Mouse (Mus musculus) neural tube, embryonic 12.5 days (tissue): ENCODE data around the gene Scnn1a. TPM values are rescaled to one million over a fixed set of nuclear protein-coding genes. Genes with fewer than 3 reads are reported as not detected.

Experiments
- ATAC-seq: fragments of 200-750 bp; cut with Nextera tagmentation; 2 replicates; pipeline ENCODE4 v1.8.0; 2017; ENCODE audit warnings: low read depth, mild to moderate bottlenecking, moderate TSS enrichment, moderate library complexity; ENCODE audit not compliant: low FRiP score
- H3K27ac ChIP-seq: fragments of 300-500 bp; sonication (generic); 2 replicates; pipeline ENCODE4 v1.5.1; 2016
- H3K27me3 ChIP-seq: fragments of 300-500 bp; sonication (generic); replicated peaks from 2 replicates; pipeline ENCODE4 v1.6.1; 2016; ENCODE audit warnings: mild to moderate bottlenecking
- H3K36me3 ChIP-seq: fragments of 300-500 bp; sonication (generic); 2 replicates; pipeline ENCODE4 v1.6.1; 2016; ENCODE audit warnings: mild to moderate bottlenecking
- H3K4me1 ChIP-seq: fragments of 300-500 bp; sonication (generic); 2 replicates; pipeline ENCODE4 v1.6.1; 2016
- H3K4me2 ChIP-seq: fragments of 300-500 bp; sonication (generic); replicated peaks from 2 replicates; pipeline ENCODE4 v1.6.1; 2016; ENCODE audit warnings: mild to moderate bottlenecking
- H3K4me3 ChIP-seq: fragments of 300-500 bp; sonication (generic); 2 replicates; pipeline ENCODE4 v1.5.1; 2016
- H3K9ac ChIP-seq: fragments of 300-500 bp; sonication (generic); 2 replicates; pipeline ENCODE4 v1.6.1; 2016; ENCODE audit warnings: mild to moderate bottlenecking
- H3K9me3 ChIP-seq: fragments of 300-500 bp; sonication (generic); 2 replicates; pipeline ENCODE4 v1.6.1; 2016; ENCODE audit warnings: mild to moderate bottlenecking
- WGBS: fragments of 180-500 bp; shearing (Covaris S2); methylation state at CpG from one replicate; pipeline ENCODE4 v1.1.7; 2016; 5-methylcytosine and 5-hydroxymethylcytosine counted together
- polyA plus RNA-seq: library from polyadenylated mRNA; unstranded; fragments of >200 nt; fragmentation: Nextera tagmentation; extraction: Ambion mirVana; gene quantifications from 2 replicates; pipeline ENCODE4 v1.2.1, GENCODE M21; 2016

The Scnn1a gene
- polyA plus RNA-seq, 1 experiment from 2014 or later: 0.13 TPM

DNA sequence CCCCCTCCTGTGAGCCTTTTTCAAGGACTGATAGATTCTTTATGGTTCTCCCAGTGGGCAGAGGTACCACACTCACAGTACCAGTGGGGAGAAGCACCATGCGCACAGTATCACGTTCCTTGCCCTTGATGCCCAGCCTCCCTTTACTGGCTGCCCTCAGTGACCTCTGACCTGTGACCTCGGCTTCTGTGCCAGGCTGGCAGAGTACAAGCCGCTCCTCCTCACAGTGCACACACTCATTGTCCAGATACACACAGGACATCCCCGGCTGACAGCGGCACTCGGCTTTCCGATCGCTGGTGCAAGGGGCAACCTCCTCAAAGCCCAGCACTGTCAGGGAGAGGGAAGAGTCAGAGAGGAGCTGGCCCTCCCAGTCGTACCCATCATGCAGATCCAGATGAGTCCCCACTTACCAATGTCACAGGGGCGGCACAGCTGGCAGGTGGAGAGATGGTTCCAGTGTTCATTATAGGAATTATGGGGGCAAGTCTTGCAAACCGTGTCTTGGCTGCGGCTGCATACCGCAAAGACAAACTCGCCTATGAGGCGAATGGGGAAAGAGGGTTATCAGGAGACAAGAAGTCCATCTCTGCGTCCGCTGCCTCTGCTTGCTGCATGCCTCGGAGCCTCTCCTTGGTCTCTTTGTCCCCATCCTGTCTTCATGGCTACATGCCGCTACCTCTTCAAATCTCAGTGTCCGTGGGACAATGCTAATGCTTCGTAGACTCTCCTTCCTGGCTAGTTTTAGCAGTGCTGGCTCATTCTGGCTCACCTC is 7.7 kb upstream of the Scnn1a start:
- Histone ChIP-seq H3K9me3 (no peaks in the 10 kb centered on the region), H3K27me3 (peaks cover 3% of the 10 kb centered on the region; the same call in 1 of the 2 replicates), H3K36me3 (no peaks in the 10 kb centered on the region), H3K9ac (peak overlapping the region; percentile 73; the same call in 1 of the 2 replicates), H3K4me2 (peak overlapping the region; percentile 75), H3K4me1 (peaks cover 22% of the 10 kb centered on the region), H3K27ac (no peak overlapping the region), H3K4me3 (peak overlapping the region; percentile 41)
- WGBS: 72% methylated on average over 22 of the region's 22 CpGs
- ATAC-seq: 0 out of 2 replicates have a peak, but pooled peaks have one; percentile 7

DNA sequence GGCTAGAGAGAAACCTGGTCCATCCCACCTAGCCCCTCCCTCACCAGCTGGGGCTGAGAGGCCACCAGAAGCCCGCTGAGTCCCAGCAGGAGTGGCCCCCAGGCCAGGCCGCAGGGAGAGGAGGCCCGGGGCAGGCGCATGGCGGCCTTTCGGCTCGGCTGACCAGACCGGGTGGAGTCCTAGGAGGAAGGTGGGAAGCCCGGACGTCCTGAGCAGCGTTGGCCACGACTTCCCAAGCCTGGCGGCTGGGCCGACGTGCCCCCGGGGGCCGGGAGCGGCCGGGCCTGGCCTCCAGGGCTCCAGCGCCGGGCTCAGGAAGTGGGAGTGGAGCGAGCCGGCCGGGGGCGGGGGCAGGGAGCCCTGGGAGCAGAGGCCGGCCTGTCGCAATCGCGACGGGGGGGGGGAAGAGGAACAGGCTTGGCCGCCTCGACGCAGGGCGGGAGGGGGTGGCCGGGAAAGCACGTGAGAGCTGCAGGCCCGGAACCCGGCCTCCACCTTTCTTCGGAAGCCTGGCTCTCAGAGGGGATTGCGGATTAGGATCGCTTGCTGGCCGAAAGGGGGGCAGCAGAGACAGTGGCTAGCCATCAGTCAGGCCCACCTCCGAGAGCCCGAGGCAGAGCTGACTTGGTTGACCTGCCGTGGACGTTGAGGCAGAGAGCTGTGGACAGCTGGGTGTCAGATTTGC is 6.8 kb upstream of the Scnn1a start, which contains the start of gene Ltbr:
Gene Ltbr, minus strand, starts transcription at position 340 of the 685 bp plus-strand sequence.
- Histone ChIP-seq H3K9me3 (no peaks in the 10 kb centered on the region), H3K4me2 (peak within 1 kb of the TSS; percentile 75), H3K36me3 (no peaks in the 10 kb centered on the region), H3K4me3 (peak within 1 kb of the TSS; percentile 41), H3K9ac (peak within 1 kb of the TSS; percentile 73), H3K27me3 (peaks cover 3% of the 10 kb centered on the region; the same call in 1 of the 2 replicates), H3K27ac (no peak within 1 kb of the TSS), H3K4me1 (peaks cover 22% of the 10 kb centered on the region)
- peak; percentile 60 for ATAC-seq
- WGBS: 3% methylated on average over 46 of the region's 46 CpGs

DNA sequence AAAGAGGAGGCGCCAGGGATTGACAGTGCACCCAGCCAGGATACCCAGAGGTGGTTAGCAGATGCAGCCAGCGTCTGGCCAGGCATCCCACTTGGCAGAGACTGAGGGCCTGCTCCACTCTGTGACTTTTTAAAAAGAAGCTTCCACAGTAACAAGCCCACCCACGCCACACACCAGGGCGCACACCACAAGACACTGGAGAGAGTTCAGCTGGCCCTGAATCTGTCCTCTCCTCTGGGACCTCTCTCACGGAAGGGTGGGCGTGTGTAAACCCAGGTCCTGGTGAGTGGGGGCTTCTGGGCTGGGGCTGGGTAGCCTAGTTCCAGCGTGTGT is 6.3 kb upstream of the Scnn1a start:
- peak; percentile 14 for ATAC-seq

DNA sequence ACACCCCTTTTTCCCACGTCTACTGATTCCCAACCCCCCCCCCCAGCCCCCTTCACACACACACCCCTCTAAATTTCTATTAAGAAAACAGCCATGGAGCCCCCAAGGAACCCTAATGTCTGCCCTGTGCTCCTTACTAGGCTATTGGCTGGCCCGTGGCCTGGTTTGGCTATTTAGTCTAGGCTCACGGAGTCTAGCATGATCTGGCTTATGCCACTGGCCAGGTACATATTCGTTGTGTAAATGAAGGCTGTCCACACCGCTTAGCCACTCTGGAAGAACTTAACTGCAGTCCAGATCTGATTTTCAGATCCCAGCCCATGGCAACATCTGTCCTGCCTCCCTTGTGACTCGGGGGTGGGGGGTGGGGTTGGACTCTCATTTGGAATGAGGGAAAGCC is 5.7 kb upstream of the Scnn1a start:
- Histone ChIP-seq H3K4me2 (peak overlapping the region; percentile 75; the same call in 1 of the 2 replicates), H3K4me1 (peaks cover 20% of the 10 kb centered on the region), H3K9me3 (no peaks in the 10 kb centered on the region), H3K4me3 (no peak overlapping the region), H3K27ac (no peak overlapping the region), H3K36me3 (no peaks in the 10 kb centered on the region), H3K27me3 (peaks cover 10% of the 10 kb centered on the region), H3K9ac (no peak overlapping the region)
- no peak for ATAC-seq
- 72% methylated on average over 6 of the region's 6 CpGs for WGBS

More for the DNA sequence above, 6.3 kb upstream of the Scnn1a start:
- Histone ChIP-seq H3K4me3 (peak overlapping the region; percentile 41), H3K27ac (no peak overlapping the region), H3K27me3 (peaks cover 6% of the 10 kb centered on the region; the same call in 1 of the 2 replicates), H3K9ac (peak overlapping the region; percentile 73), H3K9me3 (no peaks in the 10 kb centered on the region), H3K36me3 (no peaks in the 10 kb centered on the region), H3K4me1 (peaks cover 20% of the 10 kb centered on the region), H3K4me2 (peak overlapping the region; percentile 75)
- 65% methylated on average over 7 of the region's 7 CpGs for WGBS

DNA sequence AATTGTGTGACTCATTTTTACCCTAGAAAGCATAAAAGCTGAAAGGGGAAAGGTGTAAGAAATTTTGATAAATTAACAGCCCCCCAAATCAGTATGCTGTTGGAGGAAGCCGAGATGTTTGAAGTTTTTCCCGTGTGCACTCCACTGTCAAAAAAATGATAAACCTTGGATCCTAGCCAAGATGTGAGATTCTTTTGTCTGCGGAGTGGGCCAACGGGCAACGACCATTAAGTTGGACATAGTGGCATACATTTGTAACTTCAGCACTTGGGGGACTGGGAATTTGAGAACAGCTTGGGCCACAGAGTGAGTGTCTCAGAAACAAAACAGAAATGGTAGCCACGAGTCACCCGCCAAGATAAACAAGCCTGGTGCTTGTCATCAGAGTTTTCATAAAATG is 3.4 kb upstream of the Scnn1a start:
- H3K4me3 ChIP-seq: no peak overlapping the region
- H3K27ac ChIP-seq: no peak overlapping the region
- ATAC-seq: no peak
- no peak overlapping the region for H3K4me2 ChIP-seq
- peaks cover 33% of the 10 kb centered on the region for H3K27me3 ChIP-seq
- no peak overlapping the region for H3K9ac ChIP-seq
- WGBS: 78% methylated on average over 7 of the region's 7 CpGs
- no peaks in the 10 kb centered on the region for H3K36me3 ChIP-seq
- peaks cover 27% of the 10 kb centered on the region for H3K4me1 ChIP-seq
- no peaks in the 10 kb centered on the region for H3K9me3 ChIP-seq

DNA sequence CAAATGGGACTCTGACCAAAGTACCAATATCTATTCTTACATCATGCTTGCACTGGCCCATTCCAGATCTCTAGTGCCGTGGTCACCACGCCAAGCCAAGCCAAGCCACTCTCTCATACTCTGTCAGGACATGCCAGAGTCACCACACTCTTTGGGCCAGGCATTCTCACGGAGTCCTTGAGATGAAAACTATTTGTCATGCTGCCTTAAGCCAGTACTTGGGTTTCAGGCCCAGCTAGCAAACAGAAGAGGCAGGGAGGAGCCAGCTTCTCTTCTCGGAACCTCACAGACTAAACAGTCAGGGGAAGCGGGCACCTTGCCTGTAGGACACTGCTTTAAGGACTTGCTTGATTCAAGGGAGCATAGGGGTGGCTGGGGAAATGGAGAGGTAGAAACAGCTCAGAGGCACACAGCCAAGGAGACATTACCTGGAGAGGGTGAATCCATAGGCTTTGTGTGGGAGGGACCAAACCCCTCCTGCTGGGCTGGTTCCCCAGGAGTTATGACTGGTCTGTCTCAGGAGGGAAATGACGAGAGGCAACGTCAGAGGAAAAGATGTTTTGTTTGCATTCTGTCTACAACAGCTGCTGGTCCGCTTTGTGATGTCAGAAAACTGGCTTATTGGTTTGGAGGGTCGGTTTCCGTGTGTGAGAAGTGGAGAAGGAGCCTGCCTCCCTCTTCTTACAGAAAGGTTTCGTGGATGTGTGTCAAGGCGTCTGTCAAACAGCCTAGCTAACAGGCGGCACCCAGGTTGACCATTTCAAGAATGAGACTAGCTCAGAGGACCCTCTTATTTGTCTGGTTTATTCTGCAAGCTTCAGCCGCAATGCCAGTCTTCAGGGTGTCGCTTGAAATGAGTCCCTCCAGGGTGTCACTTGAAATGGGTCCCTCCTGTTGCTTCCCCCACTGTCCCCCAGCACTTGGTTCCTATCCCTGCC is 1.2 kb upstream of the Scnn1a start:
- ATAC-seq: no peak
- peaks cover 43% of the 10 kb centered on the region for H3K27me3 ChIP-seq
- WGBS: 73% methylated on average over 15 of the region's 15 CpGs
- no peak overlapping the region for H3K4me3 ChIP-seq
- no peak overlapping the region for H3K9ac ChIP-seq
- no peak overlapping the region for H3K27ac ChIP-seq
- no peaks in the 10 kb centered on the region for H3K36me3 ChIP-seq
- no peak overlapping the region for H3K4me2 ChIP-seq
- peaks cover 9% of the 10 kb centered on the region; the same call in 1 of the 2 replicates for H3K4me1 ChIP-seq
- H3K9me3 ChIP-seq: no peaks in the 10 kb centered on the region

DNA sequence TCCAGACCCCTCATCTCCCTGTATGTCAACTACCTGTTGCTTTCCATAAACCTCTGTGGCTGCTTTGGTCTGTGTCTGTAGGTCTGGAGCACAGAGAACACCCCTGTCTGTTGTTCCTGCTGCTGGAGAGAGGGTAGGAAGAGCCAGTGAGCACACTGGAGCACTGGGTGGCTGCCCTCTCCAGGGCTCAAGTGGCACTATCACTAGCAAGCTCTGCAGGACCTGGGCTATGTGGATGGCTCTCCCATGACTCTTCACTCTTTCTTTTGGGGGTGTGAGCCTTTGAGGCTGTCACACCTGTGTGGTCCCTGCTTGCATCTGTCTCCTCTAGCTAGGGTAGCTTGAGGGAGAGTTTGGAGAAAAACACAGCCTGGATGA is 551 bp upstream of the Scnn1a start:
- H3K4me3 ChIP-seq: no peak overlapping the region
- H3K9me3 ChIP-seq: no peaks in the 10 kb centered on the region
- no peak overlapping the region for H3K4me2 ChIP-seq
- no peak overlapping the region for H3K9ac ChIP-seq
- ATAC-seq: no peak
- no peak overlapping the region for H3K27ac ChIP-seq
- no peaks in the 10 kb centered on the region for H3K36me3 ChIP-seq
- peaks cover 46% of the 10 kb centered on the region for H3K27me3 ChIP-seq
- H3K4me1 ChIP-seq: 0 out of 2 replicates have a peak, but pooled peaks cover 7% of the 10 kb centered on the region

DNA sequence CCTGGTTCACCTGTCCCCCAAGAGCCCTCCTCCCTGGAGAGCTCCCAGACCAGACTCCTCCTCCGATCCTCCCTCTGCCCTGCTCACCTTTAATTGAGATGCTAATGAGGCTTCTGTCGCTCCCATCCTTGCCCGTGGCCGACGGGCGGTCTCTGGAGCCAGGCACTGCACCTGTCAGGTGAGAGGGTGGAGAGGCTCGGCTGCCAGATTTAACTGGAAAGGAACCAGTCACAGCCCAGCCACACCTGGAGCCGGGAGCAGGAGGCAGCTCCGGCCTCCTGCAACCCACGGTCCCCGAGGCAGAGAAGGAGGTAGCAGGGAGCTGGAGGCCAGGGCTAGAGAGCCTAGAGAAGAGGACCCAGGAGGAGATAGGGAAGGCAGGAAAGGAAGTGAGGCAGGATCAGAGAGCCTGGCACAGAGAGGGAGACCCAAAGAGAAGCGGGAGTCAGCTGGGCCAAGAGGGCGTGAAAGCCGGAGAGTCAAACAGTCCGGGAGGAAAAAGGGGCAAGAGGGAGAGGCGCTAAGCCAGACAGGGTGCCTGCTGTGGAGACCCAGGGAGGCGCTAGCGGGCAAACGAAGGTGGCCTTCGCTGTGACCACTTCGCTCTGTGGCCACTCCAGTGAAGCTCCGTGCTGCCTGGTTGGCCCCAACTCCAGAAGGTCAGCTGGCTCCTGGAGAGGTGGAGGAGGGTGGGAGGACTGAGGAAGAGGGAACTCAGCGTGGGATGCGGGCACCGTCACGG is 826 bp downstream of the Scnn1a start:
- 9% methylated on average over 26 of the region's 26 CpGs for WGBS
- no peak for ATAC-seq
- H3K27me3 ChIP-seq: peaks cover 46% of the 10 kb centered on the region
- no peaks in the 10 kb centered on the region for H3K36me3 ChIP-seq
- H3K9ac ChIP-seq: no peak overlapping the region
- no peaks in the 10 kb centered on the region for H3K9me3 ChIP-seq
- 0 out of 2 replicates have a peak, but pooled peaks cover 7% of the 10 kb centered on the region for H3K4me1 ChIP-seq
- 0 out of 2 replicates have a peak overlapping the region, but pooled peaks have one; percentile 22 for H3K4me2 ChIP-seq
- H3K4me3 ChIP-seq: no peak overlapping the region
- H3K27ac ChIP-seq: no peak overlapping the region

DNA sequence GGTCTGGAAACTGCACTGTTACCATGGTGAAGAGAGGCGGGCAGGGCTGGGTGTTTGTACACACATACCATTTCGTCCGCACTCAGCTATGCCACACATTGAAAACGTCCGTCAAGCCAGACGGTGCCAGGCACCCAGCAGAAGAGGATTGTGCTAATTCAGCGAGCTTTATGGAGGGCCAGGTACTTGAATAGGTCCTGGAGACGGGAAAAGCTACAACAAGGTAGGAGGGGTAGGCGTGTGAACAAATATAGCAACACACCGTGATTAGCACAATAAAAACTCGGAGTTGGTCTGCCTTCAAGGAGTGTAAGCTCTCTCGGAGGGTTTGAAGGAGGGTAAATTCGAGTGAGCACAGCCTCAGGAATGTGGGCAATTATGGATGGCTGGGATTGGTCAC is 2.3 kb downstream of the Scnn1a start:
- WGBS: 48% methylated on average over 13 of the region's 13 CpGs
- no peaks in the 10 kb centered on the region for H3K9me3 ChIP-seq
- H3K4me1 ChIP-seq: 0 out of 2 replicates have a peak, but pooled peaks cover 7% of the 10 kb centered on the region
- no peak overlapping the region for H3K4me2 ChIP-seq
- H3K36me3 ChIP-seq: no peaks in the 10 kb centered on the region
- H3K27me3 ChIP-seq: peaks cover 46% of the 10 kb centered on the region
- H3K27ac ChIP-seq: no peak overlapping the region
- no peak overlapping the region for H3K4me3 ChIP-seq
- no peak overlapping the region for H3K9ac ChIP-seq
- ATAC-seq: no peak

DNA sequence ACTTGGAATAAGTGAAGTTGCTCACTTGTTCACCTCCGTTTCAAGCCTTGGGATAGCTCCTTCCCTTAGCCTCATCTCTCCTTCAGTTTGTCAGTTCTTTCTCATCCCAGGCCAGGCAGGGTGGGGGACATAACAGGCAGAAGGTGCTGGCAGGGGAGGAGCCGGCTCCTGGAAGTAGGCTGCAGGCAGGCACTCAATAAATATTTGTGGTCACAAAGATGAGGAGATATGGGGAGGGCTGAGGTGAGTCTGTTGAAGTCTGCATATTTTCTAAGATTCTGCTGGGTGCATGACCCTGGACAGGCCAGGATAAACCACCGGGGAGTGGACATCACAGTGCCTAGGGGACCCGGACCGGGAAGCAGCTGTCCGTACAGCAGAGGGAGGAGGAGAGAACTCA is 3.1 kb downstream of the Scnn1a start:
- Histone ChIP-seq H3K27ac (no peak overlapping the region), H3K36me3 (no peaks in the 10 kb centered on the region), H3K27me3 (peaks cover 46% of the 10 kb centered on the region), H3K9ac (no peak overlapping the region), H3K4me1 (0 out of 2 replicates have a peak, but pooled peaks cover 7% of the 10 kb centered on the region), H3K4me3 (no peak overlapping the region), H3K9me3 (no peaks in the 10 kb centered on the region), H3K4me2 (no peak overlapping the region)
- no peak for ATAC-seq
- WGBS: 64% methylated on average over 6 of the region's 6 CpGs

DNA sequence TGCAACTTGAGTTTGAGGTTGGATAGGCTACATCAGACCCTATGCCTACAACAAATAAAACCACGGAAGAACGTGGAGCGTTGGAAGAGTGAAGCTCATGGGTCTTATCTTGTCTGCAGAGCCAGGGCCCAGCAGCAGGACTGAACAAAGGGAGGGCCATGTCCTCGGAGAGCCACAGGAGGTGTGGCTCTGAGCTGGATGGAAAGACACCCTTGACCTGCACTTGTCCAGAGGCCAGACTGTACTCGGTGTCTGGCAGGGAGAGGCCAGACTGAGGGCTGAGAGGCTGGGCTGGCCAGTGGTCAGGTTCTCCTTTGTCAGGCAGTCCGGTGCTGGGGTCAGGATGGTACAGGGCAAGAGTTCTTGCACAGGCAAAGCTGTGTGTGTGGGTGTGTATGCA is 4.9 kb downstream of the Scnn1a start:
- Histone ChIP-seq H3K27ac (no peak overlapping the region), H3K4me2 (no peak overlapping the region), H3K36me3 (no peaks in the 10 kb centered on the region), H3K9me3 (no peaks in the 10 kb centered on the region), H3K9ac (no peak overlapping the region), H3K4me1 (0 out of 2 replicates have a peak, but pooled peaks cover 7% of the 10 kb centered on the region), H3K27me3 (peaks cover 34% of the 10 kb centered on the region), H3K4me3 (no peak overlapping the region)
- 70% methylated on average over 6 of the region's 6 CpGs for WGBS
- no peak for ATAC-seq
